Mouse (Mus musculus) intestine, postnatal 0 days (tissue): Measurements from ENCODE around the gene Zfp523. TPM values are rescaled to one million over a fixed set of nuclear protein-coding genes. Genes with fewer than 3 reads are reported as not detected.

ENCODE experiments used
- ATAC-seq: fragments of 200-750 bp; cut with Nextera tagmentation; 2 replicates; pipeline ENCODE4 v1.8.0; 2017; ENCODE audit warnings: mild to moderate bottlenecking, moderate TSS enrichment, moderate library complexity
- H3K27ac ChIP-seq: fragments of 300-500 bp; sonication (generic); 2 replicates; pipeline ENCODE4 v1.5.1; 2014; ENCODE audit warnings: mild to moderate bottlenecking, low read depth, low read length, moderate library complexity
- H3K27me3 ChIP-seq: fragments of 300-500 bp; sonication (generic); replicated peaks from 2 replicates; pipeline ENCODE4 v1.6.1; 2014; ENCODE audit warnings: low read length, mixed read lengths; ENCODE audit not compliant: control insufficient read depth, insufficient read depth
- H3K36me3 ChIP-seq: fragments of 300-500 bp; sonication (generic); 2 replicates; pipeline ENCODE4 v1.6.1; 2014; ENCODE audit warnings: mild to moderate bottlenecking, moderate library complexity; ENCODE audit not compliant: control insufficient read depth, insufficient read depth
- H3K4me1 ChIP-seq: fragments of 300-500 bp; sonication (generic); replicated peaks from 2 replicates; pipeline ENCODE4 v1.6.1; 2014; ENCODE audit warnings: antibody characterized with exemption, low read length, mixed read lengths; ENCODE audit not compliant: control insufficient read depth, insufficient read depth
- H3K4me2 ChIP-seq: fragments of 300-500 bp; sonication (generic); replicated peaks from 2 replicates; pipeline ENCODE4 v1.6.1; 2014; ENCODE audit warnings: low read depth, mild to moderate bottlenecking, moderate library complexity
- H3K4me3 ChIP-seq: fragments of 300-500 bp; sonication (generic); 2 replicates; pipeline ENCODE4 v1.5.1; 2014; ENCODE audit warnings: low read depth, low read length
- H3K9ac ChIP-seq: fragments of 300-500 bp; sonication (generic); 2 replicates; pipeline ENCODE4 v1.6.1; 2014; ENCODE audit warnings: mild to moderate bottlenecking, low read depth, low read length
- H3K9me3 ChIP-seq: fragments of 300-500 bp; sonication (generic); 2 replicates; pipeline ENCODE4 v1.6.1; 2016; ENCODE audit warnings: mixed run types; ENCODE audit not compliant: control insufficient read depth
- CTCF ChIP-seq: sonication (generic); IDR thresholded peaks from 2 replicates; pipeline ENCODE4 v1.5.1; 2016; ENCODE audit warnings: low read depth, mild to moderate bottlenecking, control low read depth, antibody characterized with exemption, moderate library complexity
- WGBS: fragments of 180-500 bp; shearing (Covaris S2); extraction: QIAGEN DNeasy Blood & Tissue Kit; methylation state at CpG from one replicate; pipeline ENCODE4 v1.1.7; 2014; 5-methylcytosine and 5-hydroxymethylcytosine counted together
- polyA plus RNA-seq: library from polyadenylated mRNA; unstranded; fragments of >200 nt; fragmentation: Nextera tagmentation; extraction: Ambion mirVana; gene quantifications from 2 replicates; pipeline ENCODE4 v1.2.1, GENCODE M21; 2015

Gene Zfp523
- polyA plus RNA-seq, 1 experiment from 2014 or later, result 11.6 TPM

- peak; percentile 100 for TF ChIP-seq CTCF
- H3K27me3 ChIP-seq, result 0 out of 2 replicates have a peak, but pooled peaks cover 5% of the 10 kb centered on the region
- no peaks in the 10 kb centered on the region for H3K9me3 ChIP-seq
- H3K4me3 ChIP-seq, result no peak overlapping the region
- peak; percentile 52 for ATAC-seq
- no peak overlapping the region for H3K9ac ChIP-seq
- 2% methylated on average over 21 of the region's 21 CpGs for whole genome bisulfite sequencing
- H3K4me2 ChIP-seq, result peak overlapping the region; percentile 61
- peaks cover 8% of the 10 kb centered on the region; the same call in 1 of the 2 replicates for H3K4me1 ChIP-seq
- no peaks in the 10 kb centered on the region for H3K36me3 ChIP-seq
- no peak overlapping the region for H3K27ac ChIP-seq
These were observed 49.1 kb downstream of the Zfp523 start for GRCm38 (mm10) chr17:28226014-28226413.

- ATAC-seq, result peak; percentile 25; the same call in 1 of the 2 replicates
- TF ChIP-seq CTCF, result no peak
- Histone ChIP-seq H3K27me3 (no peaks in the 10 kb centered on the region), H3K9me3 (no peaks in the 10 kb centered on the region), H3K4me2 (no peak overlapping the region), H3K9ac (no peak overlapping the region), H3K36me3 (no peaks in the 10 kb centered on the region), H3K27ac (no peak overlapping the region), H3K4me1 (peaks cover 4% of the 10 kb centered on the region; the same call in 1 of the 2 replicates), H3K4me3 (no peak overlapping the region)
- WGBS, result 41% methylated on average over 6 of the region's 6 CpGs
These were observed 53.6 kb downstream of the Zfp523 start for GRCm38 (mm10) chr17:28230486-28230885.

- Histone ChIP-seq H3K27me3 (no peaks in the 10 kb centered on the region), H3K27ac (no peak overlapping the region), H3K4me2 (no peak overlapping the region), H3K9ac (no peak overlapping the region), H3K4me1 (no peaks in the 10 kb centered on the region; the same call in 1 of the 2 replicates), H3K36me3 (no peaks in the 10 kb centered on the region), H3K9me3 (no peaks in the 10 kb centered on the region), H3K4me3 (no peak overlapping the region)
- no peak for TF ChIP-seq CTCF
- 80% methylated on average over 18 of the region's 18 CpGs for WGBS
- ATAC-seq, result no peak
These were observed 54.3 kb downstream of the Zfp523 start for GRCm38 (mm10) chr17:28231026-28231736.

GRCm38 (mm10) chr17:28232475-28233060 lies 55.6 kb downstream of the Zfp523 start, which contains the start of gene Ppard:
TSS of gene Ppard (plus strand) at chr17:28232700.
- H3K36me3 ChIP-seq, result no peaks in the 10 kb centered on the region
- under 1% methylated on average over 55 of the region's 57 CpGs for WGBS
- H3K4me2 ChIP-seq, result peak within 1 kb of the TSS; percentile 96
- peak within 1 kb of the TSS; percentile 85 for H3K9ac ChIP-seq
- peak; percentile 89 for ATAC-seq
- H3K9me3 ChIP-seq, result no peaks in the 10 kb centered on the region
- H3K27me3 ChIP-seq, result no peaks in the 10 kb centered on the region
- H3K4me1 ChIP-seq, result peaks cover 3% of the 10 kb centered on the region; the same call in 1 of the 2 replicates
- peak within 1 kb of the TSS; percentile 29 for H3K27ac ChIP-seq
- TF ChIP-seq CTCF, result peak; percentile 100
- peak within 1 kb of the TSS; percentile 88 for H3K4me3 ChIP-seq

GRCm38 (mm10) chr17:28233091-28233731 lies 56.3 kb downstream of the Zfp523 start:
- Histone ChIP-seq H3K27me3 (no peaks in the 10 kb centered on the region), H3K4me3 (peak overlapping the region; percentile 88), H3K9me3 (no peaks in the 10 kb centered on the region), H3K27ac (peak overlapping the region; percentile 29), H3K4me1 (peaks cover 3% of the 10 kb centered on the region; the same call in 1 of the 2 replicates), H3K9ac (peak overlapping the region; percentile 85), H3K36me3 (0 out of 2 replicates have a peak, but pooled peaks cover under 1% of the 10 kb centered on the region), H3K4me2 (peak overlapping the region; percentile 96)
- no peak for TF ChIP-seq CTCF
- no peak for ATAC-seq
- 3% methylated on average over 17 of the region's 17 CpGs for WGBS

- Histone ChIP-seq H3K27ac (no peak overlapping the region; the same call in 1 of the 2 replicates), H3K4me1 (peaks cover 3% of the 10 kb centered on the region; the same call in 1 of the 2 replicates), H3K9ac (no peak overlapping the region), H3K4me3 (no peak overlapping the region), H3K9me3 (no peaks in the 10 kb centered on the region), H3K4me2 (no peak overlapping the region), H3K27me3 (no peaks in the 10 kb centered on the region), H3K36me3 (0 out of 2 replicates have a peak, but pooled peaks cover 4% of the 10 kb centered on the region)
- no peak for ATAC-seq
- no peak for TF ChIP-seq CTCF
- WGBS, result 81% methylated on average over 5 of the region's 5 CpGs
These were observed 57.7 kb downstream of the Zfp523 start for GRCm38 (mm10) chr17:28234641-28235040.
